Mouse (Mus musculus) embryonic facial prominence, embryonic 14.5 days (tissue): ENCODE measurements around the gene Ptpn11. TPM values are rescaled to one million over a fixed set of nuclear protein-coding genes. Genes with fewer than 3 reads are reported as not detected.

Experiments
- ATAC-seq: fragments of 200-750 bp; cut with Nextera tagmentation; 2 replicates; pipeline ENCODE4 v1.8.0; 2017; ENCODE audit warnings: low read depth, moderate number of reproducible peaks, moderate TSS enrichment
- DNase-seq: peaks from one replicate; pipeline ENCODE4 v3.0.0-alpha.2; 2015; ENCODE audit warnings: low spot score
- H3K27ac ChIP-seq: fragments of 300-500 bp; sonication (generic); replicated peaks from 2 replicates; pipeline ENCODE4 v1.5.1; 2014; ENCODE audit warnings: low read depth, mild to moderate bottlenecking, low read length, moderate library complexity
- H3K27me3 ChIP-seq: fragments of 300-500 bp; sonication (generic); replicated peaks from 2 replicates; pipeline ENCODE4 v1.6.1; 2014; ENCODE audit warnings: low read length; ENCODE audit not compliant: control insufficient read depth, insufficient read depth
- H3K36me3 ChIP-seq: fragments of 300-500 bp; sonication (generic); 2 replicates; pipeline ENCODE4 v1.6.1; 2014; ENCODE audit warnings: low read length, mixed read lengths; ENCODE audit not compliant: control insufficient read depth, insufficient read depth
- H3K4me1 ChIP-seq: fragments of 300-500 bp; sonication (generic); 2 replicates; pipeline ENCODE4 v1.6.1; 2014; ENCODE audit warnings: antibody characterized with exemption, low read length; ENCODE audit not compliant: control insufficient read depth, insufficient read depth
- H3K4me2 ChIP-seq: fragments of 300-500 bp; sonication (generic); 2 replicates; pipeline ENCODE4 v1.6.1; 2014; ENCODE audit warnings: low read depth, mild to moderate bottlenecking, low read length, moderate library complexity, mixed read lengths
- H3K4me3 ChIP-seq: fragments of 300-500 bp; sonication (generic); 2 replicates; pipeline ENCODE4 v1.5.1; 2014; ENCODE audit warnings: low read depth, mild to moderate bottlenecking, low read length
- H3K9ac ChIP-seq: fragments of 300-500 bp; sonication (generic); 2 replicates; pipeline ENCODE4 v1.6.1; 2014; ENCODE audit warnings: low read depth, mild to moderate bottlenecking, low read length, moderate library complexity, mixed read lengths
- H3K9me3 ChIP-seq: fragments of 300-500 bp; sonication (generic); 2 replicates; pipeline ENCODE4 v1.6.1; 2016; ENCODE audit warnings: low read length; ENCODE audit not compliant: control insufficient read depth
- WGBS: fragments of 180-500 bp; shearing (Covaris S2); extraction: QIAGEN DNeasy Blood & Tissue Kit; methylation state at CpG from one replicate; pipeline ENCODE4 v1.1.7; 2014; 5-methylcytosine and 5-hydroxymethylcytosine counted together
- polyA plus RNA-seq: library from polyadenylated mRNA; unstranded; fragments of >200 nt; fragmentation: Nextera tagmentation; extraction: Ambion mirVana; gene quantifications from 2 replicates; pipeline ENCODE4 v1.2.1, GENCODE M21; 2014

The Ptpn11 gene
- polyA plus RNA-seq, 1 experiment from 2014 or later = 25.8 TPM

- H3K4me2 ChIP-seq = no peak overlapping the region
- DNase-seq (no peak), ATAC-seq (no peak)
- no peaks in the 10 kb centered on the region for H3K4me1 ChIP-seq
- H3K36me3 ChIP-seq = peaks cover 98% of the 10 kb centered on the region
- no peaks in the 10 kb centered on the region for H3K27me3 ChIP-seq
- 86% methylated on average over 7 of the region's 7 CpGs for WGBS
- no peak overlapping the region for H3K9ac ChIP-seq
- H3K27ac ChIP-seq = no peak overlapping the region
- no peak overlapping the region for H3K4me3 ChIP-seq
- H3K9me3 ChIP-seq = no peaks in the 10 kb centered on the region
Measured at GRCm38 (mm10) chr5:121158966-121159365, 32.2 kb downstream of the Ptpn11 start.

- no peak overlapping the region for H3K4me3 ChIP-seq
- H3K27me3 ChIP-seq = no peaks in the 10 kb centered on the region
- ATAC-seq = no peak
- no peak for DNase-seq
- no peak overlapping the region for H3K27ac ChIP-seq
- no peaks in the 10 kb centered on the region for H3K4me1 ChIP-seq
- peaks cover 98% of the 10 kb centered on the region for H3K36me3 ChIP-seq
- H3K9me3 ChIP-seq = no peaks in the 10 kb centered on the region
- 93% methylated on average over 5 of the region's 5 CpGs for WGBS
- H3K4me2 ChIP-seq = no peak overlapping the region
- H3K9ac ChIP-seq = no peak overlapping the region
Measured at GRCm38 (mm10) chr5:121157489-121157888, 33.7 kb downstream of the Ptpn11 start.

DNA sequence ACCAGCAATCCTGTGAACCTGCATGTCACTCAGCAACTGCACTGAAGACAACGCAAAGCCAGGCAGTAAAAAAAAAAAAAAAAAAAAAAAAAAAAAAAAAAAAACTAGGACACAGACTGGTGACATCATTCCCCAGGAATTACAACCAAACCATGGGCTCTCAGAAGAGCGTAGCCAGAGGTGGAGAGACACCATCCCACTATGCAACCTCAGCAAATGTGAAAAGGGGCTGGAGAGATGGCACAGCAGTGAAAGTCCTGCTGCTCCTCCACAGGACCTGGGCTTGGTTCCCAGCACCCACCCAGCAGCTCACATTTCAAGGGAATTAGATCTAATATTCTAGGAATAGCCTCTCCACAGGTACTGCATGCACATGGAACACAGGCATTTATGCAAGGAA lies 34.2 kb downstream of the Ptpn11 start:
- no peak overlapping the region for H3K4me2 ChIP-seq
- 56% methylated on average over 2 of the region's 2 CpGs for WGBS
- H3K9me3 ChIP-seq = no peaks in the 10 kb centered on the region
- no peak overlapping the region for H3K4me3 ChIP-seq
- H3K36me3 ChIP-seq = peaks cover 98% of the 10 kb centered on the region
- DNase-seq = no peak
- no peak for ATAC-seq
- H3K27ac ChIP-seq = no peak overlapping the region
- no peaks in the 10 kb centered on the region for H3K4me1 ChIP-seq
- H3K9ac ChIP-seq = no peak overlapping the region
- no peaks in the 10 kb centered on the region for H3K27me3 ChIP-seq

GRCm38 (mm10) chr5:121156121-121156520 lies 35.1 kb downstream of the Ptpn11 start:
- ATAC-seq (no peak), DNase-seq (no peak)
- no peak overlapping the region for H3K27ac ChIP-seq
- WGBS = 93% methylated on average over 4 of the region's 4 CpGs
- no peak overlapping the region for H3K4me3 ChIP-seq
- H3K36me3 ChIP-seq = peaks cover 98% of the 10 kb centered on the region
- no peaks in the 10 kb centered on the region for H3K9me3 ChIP-seq
- no peak overlapping the region for H3K4me2 ChIP-seq
- H3K27me3 ChIP-seq = no peaks in the 10 kb centered on the region
- H3K4me1 ChIP-seq = no peaks in the 10 kb centered on the region
- H3K9ac ChIP-seq = no peak overlapping the region

GRCm38 (mm10) chr5:121150684-121151083 lies 40.5 kb downstream of the Ptpn11 start:
- Histone ChIP-seq H3K4me3 (no peak overlapping the region), H3K27ac (no peak overlapping the region), H3K4me2 (no peak overlapping the region), H3K9me3 (no peaks in the 10 kb centered on the region), H3K4me1 (no peaks in the 10 kb centered on the region), H3K9ac (no peak overlapping the region), H3K27me3 (no peaks in the 10 kb centered on the region), H3K36me3 (peaks cover 94% of the 10 kb centered on the region)
- 91% methylated on average over 4 of the region's 4 CpGs for WGBS
- no peak for ATAC-seq
- DNase-seq = no peak

DNA sequence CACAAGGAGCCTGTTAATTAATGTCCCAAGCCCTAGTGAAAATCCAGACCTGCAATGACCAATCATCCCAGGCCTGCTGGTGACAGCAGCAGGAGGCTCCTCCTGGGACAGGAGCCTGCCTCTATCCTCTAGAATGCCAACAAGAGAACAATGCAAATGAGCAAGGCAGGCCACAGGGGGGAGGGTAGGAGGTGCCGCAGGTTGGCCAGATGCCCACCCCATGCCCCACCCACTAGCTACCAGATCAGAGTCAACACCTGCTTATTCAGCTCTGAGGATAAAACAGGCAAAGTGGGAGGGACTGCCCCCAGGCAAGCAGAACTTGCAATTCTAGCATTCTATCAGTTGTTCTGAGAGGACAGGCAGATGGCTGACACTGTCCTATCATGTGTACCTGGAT lies 42.0 kb downstream of the Ptpn11 start:
- Histone ChIP-seq H3K4me1 (no peaks in the 10 kb centered on the region), H3K9ac (no peak overlapping the region), H3K4me3 (no peak overlapping the region), H3K4me2 (no peak overlapping the region), H3K27ac (no peak overlapping the region), H3K27me3 (no peaks in the 10 kb centered on the region), H3K36me3 (peaks cover 92% of the 10 kb centered on the region), H3K9me3 (no peaks in the 10 kb centered on the region)
- WGBS = 57% methylated on average over 1 of the region's 1 CpGs
- DNase-seq (peak; percentile 66), ATAC-seq (peak; percentile 79; the same call in 1 of the 2 replicates)

DNA sequence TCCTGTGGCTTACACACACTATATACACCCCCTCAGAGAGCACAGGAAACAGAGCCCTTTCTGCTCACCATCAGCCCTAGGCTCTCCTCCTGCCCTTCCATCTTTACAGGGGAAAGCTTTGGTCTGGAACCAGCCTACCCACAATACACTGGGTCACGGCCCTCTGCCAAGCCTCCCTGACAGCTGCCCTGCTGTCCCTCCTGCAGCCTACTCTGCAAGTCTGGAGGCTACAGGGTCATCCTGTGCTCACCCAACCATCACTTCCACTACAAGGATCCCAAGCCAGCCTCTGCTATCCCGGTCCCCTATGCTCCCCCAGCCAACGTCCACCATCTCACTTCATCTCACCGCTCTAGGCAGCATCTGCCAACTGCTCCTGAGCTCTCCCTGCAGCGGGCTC lies 44.9 kb downstream of the Ptpn11 start:
- no peak overlapping the region for H3K4me3 ChIP-seq
- H3K27ac ChIP-seq = no peak overlapping the region
- 95% methylated on average over 5 of the region's 5 CpGs for WGBS
- DNase-seq (no peak), ATAC-seq (no peak)
- peaks cover 92% of the 10 kb centered on the region for H3K36me3 ChIP-seq
- H3K9ac ChIP-seq = no peak overlapping the region
- H3K27me3 ChIP-seq = no peaks in the 10 kb centered on the region
- no peak overlapping the region for H3K4me2 ChIP-seq
- no peaks in the 10 kb centered on the region for H3K4me1 ChIP-seq
- H3K9me3 ChIP-seq = no peaks in the 10 kb centered on the region

DNA sequence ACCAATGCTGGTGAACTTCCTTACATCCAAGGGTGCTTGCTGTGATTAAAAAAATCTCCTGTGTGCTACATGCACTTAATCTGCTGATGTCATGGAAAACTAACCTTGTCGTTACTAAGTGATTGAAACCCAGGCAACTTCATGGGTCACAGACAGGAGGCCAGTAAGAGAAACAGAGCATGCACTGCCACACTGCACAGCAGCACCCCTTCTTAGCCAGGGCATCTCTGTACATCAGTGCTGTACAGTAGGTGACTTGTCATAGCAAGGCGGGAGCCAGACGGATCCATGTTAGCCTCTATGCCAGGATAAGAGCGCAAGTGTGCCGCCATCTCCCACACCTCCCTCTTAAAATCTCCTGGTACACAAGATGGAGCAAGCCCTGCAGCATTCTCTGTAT lies 45.6 kb downstream of the Ptpn11 start:
- H3K4me2 ChIP-seq = no peak overlapping the region
- no peak overlapping the region for H3K27ac ChIP-seq
- H3K36me3 ChIP-seq = peaks cover 92% of the 10 kb centered on the region
- no peaks in the 10 kb centered on the region for H3K9me3 ChIP-seq
- H3K4me1 ChIP-seq = no peaks in the 10 kb centered on the region
- no peaks in the 10 kb centered on the region for H3K27me3 ChIP-seq
- ATAC-seq (no peak), DNase-seq (no peak)
- no peak overlapping the region for H3K9ac ChIP-seq
- WGBS = 69% methylated on average over 5 of the region's 5 CpGs
- H3K4me3 ChIP-seq = no peak overlapping the region

DNA sequence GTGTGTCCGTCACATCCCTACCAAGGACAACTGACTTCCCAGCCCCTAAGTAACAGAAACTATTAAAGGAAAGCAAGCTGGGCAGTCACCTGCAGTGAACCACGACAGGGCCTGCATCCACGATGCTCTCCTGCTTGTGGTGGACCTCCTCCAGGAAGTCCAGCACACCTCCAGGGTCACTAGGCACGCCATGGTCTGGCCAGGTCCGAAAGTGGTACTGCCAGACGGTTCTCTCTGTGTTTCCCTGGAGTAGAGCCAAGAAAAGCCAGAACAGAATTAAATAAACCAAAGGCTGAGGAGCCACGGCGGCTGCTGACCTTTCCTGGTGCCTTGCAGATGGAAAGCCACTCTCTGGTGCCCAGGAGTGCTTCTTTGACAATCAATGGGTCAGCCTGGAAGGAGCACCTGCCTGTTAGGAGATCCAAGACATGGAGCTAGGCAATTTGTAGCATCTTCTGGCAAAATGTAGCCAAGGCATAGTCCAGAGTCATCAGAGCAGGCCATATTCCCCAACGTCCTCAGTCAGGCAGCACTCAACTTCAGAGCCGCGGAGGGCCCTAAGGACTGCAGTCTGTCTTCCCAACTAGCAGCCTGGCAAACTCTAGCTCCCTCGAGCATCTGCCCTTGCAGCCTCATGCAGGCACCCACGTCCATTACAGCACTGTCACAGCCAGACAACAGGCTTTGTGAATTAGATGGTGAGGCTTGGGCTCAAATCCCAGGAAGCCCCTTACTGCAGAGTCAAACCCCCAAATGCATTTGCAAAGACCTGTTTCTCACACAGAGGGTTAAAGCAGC lies 46.6 kb downstream of the Ptpn11 start:
- Histone ChIP-seq H3K4me1 (no peaks in the 10 kb centered on the region), H3K4me2 (no peak overlapping the region), H3K4me3 (no peak overlapping the region), H3K9ac (no peak overlapping the region), H3K36me3 (peaks cover 89% of the 10 kb centered on the region), H3K27ac (no peak overlapping the region), H3K27me3 (no peaks in the 10 kb centered on the region), H3K9me3 (no peaks in the 10 kb centered on the region)
- WGBS = 85% methylated on average over 13 of the region's 13 CpGs
- no peak for DNase-seq
- ATAC-seq = no peak
